ENCODE assay signal across 8 mouse cellular contexts in the genomic region with DNA sequence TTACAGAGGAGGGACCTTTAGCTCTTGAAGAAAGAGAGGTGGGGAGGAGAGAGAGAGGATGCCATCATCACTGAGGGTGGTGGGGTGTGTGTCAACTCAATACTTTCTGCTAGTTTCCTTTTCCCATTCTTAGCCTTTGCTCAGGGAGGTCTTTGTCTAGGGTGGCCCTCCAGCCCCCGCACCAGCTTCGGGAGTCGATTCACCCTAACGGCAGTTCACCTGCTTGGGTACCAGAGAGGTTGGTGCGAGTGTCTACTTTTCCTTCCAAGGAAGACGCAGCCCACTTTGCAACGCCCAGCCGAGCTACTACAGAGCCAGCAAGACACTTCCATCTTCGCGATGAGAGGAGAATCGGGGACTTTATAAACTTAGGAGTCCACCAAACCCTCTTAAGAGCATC. TPM values are rescaled to one million over a fixed set of nuclear protein-coding genes. Genes with fewer than 3 reads are reported as not detected.
DNase-seq lines count a peak whose midpoint lies in the region; ATAC-seq and TF ChIP-seq lines count a peak whose summit lies in the region.

No protein-coding gene starts in this region.

- DNase-seq in kidney, adult 2 months = no peak
- no peak for DNase-seq in kidney, adult 9 months
- DNase-seq in cerebellum, postnatal 14 days = peak; percentile 45 to 48
- no peak for DNase-seq in right cerebral cortex, postnatal 36 days (ENCODE audit: low spot score in 2 of 2)
- no peak for DNase-seq in urinary bladder, postnatal 25 days (ENCODE audit: low spot score)
- no peak for DNase-seq in embryo, embryonic 11 days

- TF ChIP-seq POLR2A in kidney, adult 2 months (IDR thresholded peaks at IDR 0.05; ENCODE audit: low read depth, low read length) = no peak

- H3K4me1 ChIP-seq in kidney, adult 2 months (ENCODE audit: control insufficient read depth, insufficient read depth, low read length) = peaks cover 13% of the 10 kb centered on the region
- peaks cover 58% of the 10 kb centered on the region for H3K4me1 ChIP-seq in hindbrain, embryonic 13.5 days (replicated peaks)
- H3K4me1 ChIP-seq in midbrain, embryonic 15.5 days = peaks cover 47% of the 10 kb centered on the region

- H3K27me3 ChIP-seq in kidney, adult 2 months (replicated peaks; ENCODE audit: control insufficient read depth, insufficient read depth, low read length) = no peaks in the 10 kb centered on the region
- H3K27me3 ChIP-seq in hindbrain, embryonic 13.5 days = peaks cover 93% of the 10 kb centered on the region
- peaks cover 56% of the 10 kb centered on the region for H3K27me3 ChIP-seq in midbrain, embryonic 15.5 days (replicated peaks)

- peak overlapping the region; percentile 96 for H3K4me2 ChIP-seq in hindbrain, embryonic 13.5 days
- H3K4me2 ChIP-seq in midbrain, embryonic 15.5 days = peak overlapping the region; percentile 96

- peak overlapping the region; percentile 43 for H3K4me3 ChIP-seq in kidney, adult 2 months (ENCODE audit: insufficient read depth, low read depth, low read length)
- peak overlapping the region; percentile 62 for H3K4me3 ChIP-seq in hindbrain, embryonic 13.5 days
- peak overlapping the region; percentile 59 for H3K4me3 ChIP-seq in midbrain, embryonic 15.5 days

- H3K27ac ChIP-seq in kidney, adult 2 months (ENCODE audit: insufficient read depth, low read depth, low read length) = no peak overlapping the region
- H3K27ac ChIP-seq in hindbrain, embryonic 13.5 days = no peak overlapping the region
- no peak overlapping the region for H3K27ac ChIP-seq in midbrain, embryonic 15.5 days

- no peaks in the 10 kb centered on the region for H3K9me3 ChIP-seq in hindbrain, embryonic 13.5 days
- H3K9me3 ChIP-seq in midbrain, embryonic 15.5 days = no peaks in the 10 kb centered on the region

- peak overlapping the region; percentile 72; the same call in 1 of the 2 replicates for H3K9ac ChIP-seq in hindbrain, embryonic 13.5 days
- H3K9ac ChIP-seq in midbrain, embryonic 15.5 days = peak overlapping the region; percentile 51; the same call in 1 of the 2 replicates

- no peaks in the 10 kb centered on the region for H3K36me3 ChIP-seq in kidney, adult 2 months (ENCODE audit: control insufficient read depth, insufficient read depth, low read length)
- no peaks in the 10 kb centered on the region for H3K36me3 ChIP-seq in hindbrain, embryonic 13.5 days
- no peaks in the 10 kb centered on the region for H3K36me3 ChIP-seq in midbrain, embryonic 15.5 days (replicated peaks)

- ATAC-seq in hindbrain, embryonic 13.5 days (ENCODE audit: low FRiP score) = no peak
- no peak for ATAC-seq in midbrain, embryonic 15.5 days (replicated peaks)

- WGBS in kidney, adult 2 months = 4% methylated on average over 11 of the region's 11 CpGs
- WGBS in hindbrain, embryonic 13.5 days = 2% methylated on average over 11 of the region's 11 CpGs
- WGBS in midbrain, embryonic 15.5 days = under 1% methylated on average over 11 of the region's 11 CpGs

- no peak for TF ChIP-seq CTCF in kidney, adult 2 months (conservative IDR thresholded peaks at IDR 0.05; ENCODE audit: insufficient read depth, insufficient read length, low read depth, low read length)

RNA-seq across cellular contexts. Expression of a gene that starts 1.4 kb away (rescaled TPM):
- polyA plus RNA-seq in kidney, adult 2 months (2012; rRNA removed) = 6.1 and 6.2 TPM in 2 replicates
- 2.5 and 3.3 TPM in 2 replicates for polyA plus RNA-seq in hindbrain, embryonic 13.5 days (2015; fragmentation: Nextera tagmentation; extraction: Ambion mirVana)
- 2.8 and 2.9 TPM in 2 replicates for polyA plus RNA-seq in midbrain, embryonic 15.5 days (2015; fragmentation: Nextera tagmentation; extraction: Ambion mirVana)

Comparison
In these comparisons a context has a peak if more than half of its experiments do, and no peak if none do; other contexts are left out.
1. DNase-seq: peak in cerebellum, postnatal 14 days (2 of 2); none in kidney, adult 2 months (single experiment), kidney, adult 9 months (single experiment), right cerebral cortex, postnatal 36 days (0 of 2), urinary bladder, postnatal 25 days (single experiment) and embryo, embryonic 11 days (single experiment).
2. Peak in every context shown above with its lines, with median percentiles within 50 percentile points of each other: H3K4me3 ChIP-seq.